Mouse (Mus musculus) G1E-ER4 (cell line): Measurements from ENCODE around the gene Mrpl23. TPM values are rescaled to one million over a fixed set of nuclear protein-coding genes. Genes with fewer than 3 reads are reported as not detected.

Experiments
- GATA1 ChIP-seq: IDR thresholded peaks from one replicate; pipeline ENCODE4 v1.8.0; 2012; ENCODE audit warnings: low read length, inconsistent platforms
- polyA plus RNA-seq: library from polyadenylated mRNA; stranded (reverse); fragments of >175 nt; gene quantifications from 2 replicates; pipeline ENCODE4 v1.2.3, GENCODE M21; 2012

The Mrpl23 gene
- 11.7 and 37.4 TPM in 2 replicates for polyA plus RNA-seq

DNA sequence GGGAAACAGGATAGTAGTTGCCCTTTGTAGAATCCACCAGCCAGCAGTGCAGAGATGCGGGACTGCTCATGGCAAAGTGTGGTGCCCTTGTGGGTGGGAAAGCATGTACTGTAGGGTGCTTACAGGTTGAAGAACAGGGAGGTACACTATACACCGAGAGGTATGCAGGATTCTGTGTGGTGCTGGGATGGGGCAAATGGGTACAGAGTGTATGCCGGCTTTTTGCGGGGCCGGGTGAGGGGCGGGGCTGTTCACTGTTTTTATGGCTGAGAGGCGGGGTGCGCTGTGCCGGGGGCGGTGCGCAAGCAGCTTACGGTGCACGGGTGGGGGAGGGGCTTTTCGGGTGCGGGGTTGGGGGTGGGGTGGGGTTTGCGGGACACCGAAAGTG is at the start of gene Mrpl23:
Gene Mrpl23, plus strand, starts transcription at position 16 of the 388 bp plus-strand sequence.
- TF ChIP-seq GATA1: no peak

DNA sequence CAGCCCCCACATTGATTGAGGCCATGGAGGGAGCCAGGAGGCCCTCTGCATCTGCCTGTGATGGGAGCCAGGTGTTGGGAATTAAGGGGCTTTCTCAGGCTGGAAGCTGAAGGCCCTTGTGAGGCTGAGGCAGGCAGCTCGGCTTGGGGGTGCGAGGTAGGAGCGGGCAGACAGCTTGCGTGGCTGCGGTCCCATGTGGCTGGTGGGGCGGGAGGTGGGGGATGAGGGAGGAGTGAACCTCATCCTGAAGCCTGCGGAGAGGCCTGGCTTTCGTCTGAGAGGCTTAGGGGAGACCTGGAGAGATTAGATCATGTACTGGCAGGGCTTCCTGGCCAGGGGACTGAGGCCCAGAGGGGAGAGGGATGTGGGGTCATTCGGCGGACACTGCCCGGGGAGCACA is 49.4 kb upstream of the Mrpl23 start:
- no peak for TF ChIP-seq GATA1

DNA sequence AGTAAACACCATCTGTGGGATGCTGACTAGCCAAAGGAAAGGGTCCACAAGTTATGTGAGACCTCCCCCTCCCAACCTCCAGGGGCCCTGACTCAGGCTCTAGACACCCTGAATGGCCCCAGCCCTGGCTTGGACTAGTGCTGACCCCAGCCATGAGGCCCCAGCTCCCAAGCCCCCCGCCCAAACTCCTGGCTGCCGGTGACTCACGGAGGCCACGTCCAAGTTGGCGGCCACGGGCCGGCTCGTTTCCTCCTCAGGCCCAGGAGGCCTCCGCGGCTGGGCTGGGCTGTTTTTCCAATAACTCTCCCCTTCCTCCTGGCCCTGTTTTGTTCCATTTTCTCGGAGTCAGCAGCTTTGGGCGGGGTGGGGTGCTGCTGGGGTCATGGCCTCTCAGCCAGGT is 47.7 kb upstream of the Mrpl23 start:
- TF ChIP-seq GATA1: no peak

DNA sequence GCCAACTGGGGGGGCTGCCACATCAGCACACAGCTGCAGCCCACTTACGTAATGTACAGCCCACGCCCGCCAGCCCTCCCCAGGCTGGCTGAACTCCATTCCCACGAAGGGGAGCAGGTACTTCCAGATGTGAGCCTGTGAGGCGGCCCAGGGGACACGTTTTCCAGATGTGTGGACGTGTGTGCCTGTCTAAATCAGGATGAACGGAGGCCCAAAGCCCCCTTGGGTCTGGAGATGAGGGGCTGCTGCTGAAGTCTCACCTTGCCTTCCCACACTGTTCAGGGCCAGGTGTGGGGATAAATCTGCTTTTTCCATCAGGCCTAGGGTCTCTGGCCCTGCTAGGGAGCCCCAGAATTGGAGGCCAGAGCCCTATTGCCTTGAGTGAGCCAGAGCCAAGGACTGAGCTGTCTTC is 45.7 kb upstream of the Mrpl23 start:
- no peak for TF ChIP-seq GATA1

DNA sequence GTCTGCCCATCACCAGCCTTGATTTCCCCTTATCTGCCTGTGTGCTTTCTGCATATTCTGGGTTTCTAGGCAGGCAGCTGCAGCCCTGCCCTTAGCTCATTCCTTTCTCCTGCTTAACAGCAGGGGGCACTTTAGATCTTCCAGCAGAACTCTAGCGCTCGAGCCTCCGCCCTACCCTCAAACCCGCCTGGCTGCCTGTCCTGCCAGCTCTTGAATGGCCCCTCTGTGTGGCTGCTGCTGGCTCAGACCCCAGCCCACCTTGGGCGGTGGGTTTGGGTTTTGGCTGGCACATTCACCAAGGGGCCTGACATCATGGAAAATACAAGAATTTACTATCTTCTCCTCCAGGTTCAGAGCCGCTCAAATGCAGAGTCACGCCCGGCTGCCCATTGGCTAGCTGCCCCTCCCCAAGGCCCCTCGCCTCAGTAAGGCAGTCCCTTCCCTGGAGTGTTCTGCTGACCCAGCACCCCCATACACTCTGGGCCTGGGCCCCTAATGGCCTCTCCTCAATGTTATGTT is 45.1 kb upstream of the Mrpl23 start:
- no peak for TF ChIP-seq GATA1

DNA sequence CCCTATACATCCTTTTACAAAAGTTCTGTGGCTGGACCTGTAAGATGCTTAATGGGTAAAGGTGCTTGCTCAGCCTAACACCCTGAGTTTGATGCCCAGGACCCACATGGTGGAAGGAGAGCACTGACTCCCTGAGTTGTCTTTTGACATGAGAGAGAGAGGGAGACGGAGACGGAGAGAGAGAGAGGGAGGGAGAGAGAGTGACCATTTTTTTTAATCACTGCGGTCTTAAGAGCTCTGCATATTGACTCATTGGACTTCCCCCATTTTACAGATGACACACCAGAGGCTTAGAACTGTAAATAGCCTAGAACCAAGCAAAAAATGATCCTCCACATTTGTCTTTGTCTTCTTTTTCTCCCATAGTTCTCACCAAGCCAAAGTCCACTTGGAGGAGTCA is 44.4 kb upstream of the Mrpl23 start:
- no peak for TF ChIP-seq GATA1

DNA sequence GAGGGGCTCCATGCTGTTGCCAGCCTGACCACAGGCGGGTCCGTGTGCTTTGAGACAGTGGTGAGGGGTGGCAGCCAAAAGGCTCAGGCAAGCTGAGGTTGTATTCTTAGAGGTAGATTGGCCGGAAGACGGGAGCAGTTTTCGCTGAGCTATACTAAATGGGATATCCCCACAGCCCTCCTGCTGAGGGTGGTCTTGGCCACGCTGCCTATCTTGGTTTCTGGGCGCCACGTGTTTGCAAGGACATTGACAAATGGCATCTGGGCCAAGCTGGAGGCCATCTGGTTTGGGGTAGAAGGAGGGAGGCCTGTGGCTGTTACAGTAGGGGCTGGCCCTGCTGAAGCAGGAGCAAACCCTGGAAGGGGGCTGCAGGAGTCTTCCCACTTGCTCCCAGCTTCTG is 39.0 kb upstream of the Mrpl23 start:
- no peak for TF ChIP-seq GATA1

DNA sequence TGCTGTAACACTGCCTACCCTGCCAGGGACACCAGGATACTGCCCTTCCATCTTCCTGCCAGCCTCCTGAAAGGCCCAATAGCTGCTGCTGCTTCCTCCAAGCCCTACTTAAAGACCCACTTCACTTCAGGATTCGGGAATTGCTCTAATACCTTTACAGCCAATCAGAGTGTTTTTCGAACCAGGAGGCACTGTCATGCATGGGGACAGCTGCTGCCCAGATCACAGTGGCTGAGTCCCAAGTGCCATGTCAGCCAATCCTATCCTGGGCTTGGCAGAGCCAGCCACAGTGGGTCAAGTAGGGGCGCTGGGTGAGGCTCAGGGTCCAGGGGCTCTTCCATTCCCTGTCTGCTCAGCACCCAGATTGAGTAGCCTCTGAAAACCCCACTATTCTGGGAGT is 36.3 kb upstream of the Mrpl23 start:
- no peak for TF ChIP-seq GATA1

DNA sequence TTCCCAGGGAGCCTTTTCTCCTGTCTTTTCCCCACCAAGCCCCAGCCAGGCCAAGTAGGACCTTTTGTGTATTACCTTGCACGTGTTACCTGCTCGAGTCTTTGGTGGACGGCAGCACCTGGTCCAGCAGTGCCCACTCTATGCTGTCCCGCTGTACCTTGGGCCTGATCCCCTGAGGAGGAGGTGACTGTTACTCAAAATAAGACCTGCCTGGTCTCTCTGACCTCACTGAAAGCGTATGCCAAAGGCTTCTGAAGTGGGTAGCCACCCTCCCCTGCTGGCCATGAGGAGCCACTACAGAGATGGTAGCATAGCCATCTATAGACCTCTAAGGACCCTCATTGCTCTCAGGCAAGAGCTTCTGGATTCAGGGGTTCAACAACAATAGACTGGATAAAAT is 35.7 kb upstream of the Mrpl23 start:
- TF ChIP-seq GATA1: no peak

DNA sequence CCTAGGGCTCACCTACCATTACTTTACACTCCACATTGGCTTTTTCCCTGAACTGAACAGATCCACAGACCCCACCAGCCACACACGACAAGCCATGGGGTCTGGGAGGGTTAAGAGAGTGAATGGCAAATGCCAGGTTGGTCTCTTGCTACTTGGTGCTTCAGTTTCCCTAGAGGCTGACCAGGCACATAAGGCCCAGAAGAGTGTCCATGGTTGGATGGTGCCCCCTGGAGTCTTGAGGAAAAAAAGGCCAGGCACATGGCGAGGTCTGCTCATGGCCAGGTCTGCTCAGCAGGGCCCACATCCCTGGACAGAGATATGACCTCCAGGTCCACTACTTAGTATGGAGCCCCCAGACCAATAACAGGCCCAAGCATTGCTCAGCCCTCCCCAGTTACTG is 34.7 kb upstream of the Mrpl23 start:
- TF ChIP-seq GATA1: no peak

DNA sequence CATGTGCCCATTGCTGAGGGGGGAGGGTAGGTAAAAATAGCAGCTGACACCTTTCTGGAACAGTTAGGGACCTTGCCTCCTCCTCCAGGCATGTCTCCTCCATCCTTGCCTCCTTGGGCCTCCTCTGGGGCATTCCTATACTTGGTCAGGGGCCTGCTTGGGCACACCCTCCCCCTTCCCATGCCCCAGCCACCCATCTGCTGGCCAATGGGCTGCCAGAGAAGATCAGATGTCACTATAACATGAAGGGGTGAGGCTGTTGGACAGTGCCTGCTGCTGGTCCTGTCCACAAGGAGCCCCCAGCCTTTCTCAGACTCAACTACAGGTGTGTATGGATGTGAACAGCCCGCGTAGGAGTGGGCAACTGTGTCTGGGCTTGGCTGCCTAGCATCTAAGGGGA is 33.9 kb upstream of the Mrpl23 start, which contains the start of gene Tnnt3:
Gene Tnnt3, plus strand, starts transcription at position 262 of the 400 bp plus-strand sequence.
- no peak for TF ChIP-seq GATA1

DNA sequence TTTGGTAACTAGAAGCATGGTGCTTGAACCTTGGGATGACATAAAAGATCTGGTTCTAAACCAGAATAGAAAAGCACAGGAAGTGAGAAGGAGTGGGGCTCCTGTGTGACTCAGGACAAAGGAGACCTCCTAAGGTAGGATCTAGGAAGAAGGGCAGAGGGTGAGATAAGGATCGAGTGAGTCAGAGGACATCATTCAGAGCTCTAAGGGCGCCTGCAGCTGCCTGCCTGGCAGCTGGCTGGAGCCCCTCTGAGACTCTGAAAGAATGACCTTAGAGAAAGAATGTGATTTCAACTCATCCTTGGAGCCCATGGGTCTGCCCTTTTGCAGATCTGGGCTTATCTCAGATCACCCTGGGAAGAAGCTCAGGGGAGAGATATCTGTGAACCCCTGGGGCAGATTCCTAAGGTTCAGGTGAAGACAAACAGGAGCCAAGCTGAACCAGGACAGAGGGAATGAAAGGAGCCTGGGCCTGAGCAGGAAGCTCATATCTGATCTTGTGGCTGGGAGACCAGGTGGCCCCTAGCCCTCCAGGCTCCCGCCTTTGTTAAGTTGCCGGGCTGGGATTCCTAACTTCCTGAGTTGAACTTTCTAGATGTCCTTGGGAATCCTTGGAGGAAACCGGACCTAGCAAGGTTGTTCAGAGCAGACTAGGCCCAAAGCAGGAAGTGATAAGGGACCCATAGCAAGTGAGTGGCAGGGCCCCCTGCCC is 33.3 kb upstream of the Mrpl23 start:
- TF ChIP-seq GATA1: no peak

DNA sequence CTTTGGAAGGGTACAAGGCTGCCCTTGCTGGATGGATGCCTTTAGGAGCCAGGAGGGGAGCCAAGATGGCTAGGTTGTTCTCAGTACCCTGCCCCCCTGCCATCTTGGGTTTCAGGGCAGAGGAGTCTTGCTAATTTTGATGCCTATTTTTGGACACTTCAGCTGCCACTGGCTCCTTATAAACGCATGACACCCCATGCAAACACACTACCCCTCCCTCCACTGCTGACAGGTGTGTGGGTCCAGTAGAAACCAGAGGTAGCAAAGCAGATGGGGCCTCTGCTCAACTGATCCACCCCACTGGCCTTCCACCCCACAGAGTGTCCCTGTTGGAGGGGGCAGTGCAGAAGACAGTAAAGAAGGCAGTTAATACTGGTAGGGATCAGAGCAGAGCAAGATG is 32.5 kb upstream of the Mrpl23 start:
- no peak for TF ChIP-seq GATA1

DNA sequence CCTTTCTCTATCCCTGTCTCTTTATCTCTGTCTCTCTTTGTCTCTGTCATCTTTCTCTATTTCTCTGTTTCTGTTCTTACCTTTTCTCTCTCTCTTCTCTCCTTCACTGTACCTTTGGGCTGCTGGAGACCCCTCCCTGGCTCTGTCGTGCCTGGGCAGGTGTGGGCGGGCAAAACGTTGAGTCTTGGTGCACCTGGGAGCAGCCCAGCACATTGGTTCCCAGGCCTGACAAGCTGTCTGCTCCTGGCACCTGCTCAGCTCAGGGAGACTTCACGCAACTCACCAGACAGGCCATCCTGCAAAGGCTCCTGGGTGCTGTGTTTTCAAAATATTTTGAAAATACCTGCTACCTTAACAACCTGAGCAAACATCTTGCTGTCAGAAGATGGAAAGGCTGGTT is 29.3 kb upstream of the Mrpl23 start:
- TF ChIP-seq GATA1: no peak

DNA sequence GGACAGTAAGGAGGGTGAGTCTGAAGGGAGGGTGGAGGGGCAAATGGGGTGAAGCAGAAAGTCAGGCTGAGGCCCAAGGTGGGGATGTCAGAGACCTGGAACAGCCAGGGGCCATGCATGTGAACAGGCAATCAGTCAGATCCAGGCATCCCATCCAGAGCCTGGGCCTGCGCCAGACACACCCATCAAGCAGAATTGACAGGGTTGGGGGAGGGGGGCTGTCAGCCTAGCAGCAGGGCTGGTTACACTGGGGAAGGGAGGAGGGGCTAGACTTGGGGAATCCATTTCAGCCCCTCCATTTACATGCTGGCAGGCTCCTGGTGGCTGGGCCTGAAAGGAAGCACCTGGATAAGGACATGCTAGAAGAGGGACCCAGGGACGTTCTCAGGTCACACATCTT is 26.5 kb upstream of the Mrpl23 start:
- no peak for TF ChIP-seq GATA1

DNA sequence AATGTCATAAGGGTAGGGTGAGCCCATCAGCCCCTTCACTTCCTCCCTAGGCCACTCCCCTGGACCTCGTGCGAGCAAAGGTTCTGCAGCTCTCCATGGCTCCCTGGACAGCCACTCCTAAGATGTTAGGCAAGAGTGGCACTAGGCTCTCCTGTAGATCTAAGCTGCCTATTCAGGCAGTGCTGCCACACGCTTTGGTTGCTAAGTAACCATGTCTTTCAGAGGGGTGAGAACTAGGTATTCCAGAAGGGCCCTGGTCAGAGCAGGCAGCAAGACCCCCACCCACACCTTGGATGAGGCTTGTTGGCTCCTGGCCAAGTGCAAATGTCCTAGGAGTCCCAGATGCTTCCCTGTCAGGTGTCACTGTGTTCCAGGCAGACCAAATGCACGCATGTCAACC is 26.0 kb upstream of the Mrpl23 start:
- no peak for TF ChIP-seq GATA1

DNA sequence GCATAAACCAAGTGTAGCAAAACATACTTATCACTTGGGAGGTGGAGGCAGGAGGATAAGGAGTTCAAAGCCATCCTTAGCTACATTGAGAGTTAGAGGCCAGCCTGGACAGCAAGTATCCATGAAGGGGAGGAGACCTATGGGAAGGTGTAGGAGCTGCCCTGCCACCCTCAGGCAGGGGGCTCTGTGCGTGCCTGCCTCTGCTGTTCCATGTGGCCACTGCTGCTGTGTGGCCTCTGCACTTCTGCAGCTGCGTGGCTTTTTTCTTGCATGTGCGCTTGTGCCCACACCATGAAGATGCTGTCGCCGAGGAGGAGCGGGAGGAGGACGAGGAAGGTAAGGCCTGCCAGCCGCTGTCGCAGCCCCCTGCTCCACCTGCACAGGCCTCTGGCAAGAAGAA is 25.0 kb upstream of the Mrpl23 start:
- TF ChIP-seq GATA1: no peak
